Mouse (Mus musculus) intestine, postnatal 0 days (tissue): ENCODE results near the gene Mrpl23. TPM values are rescaled to one million over a fixed set of nuclear protein-coding genes. Genes with fewer than 3 reads are reported as not detected.
A peak's percentile ranks its signal among the peaks of the same experiment; 100 is the strongest.

Experiments used
- ATAC-seq: fragments of 200-750 bp; cut with Nextera tagmentation; 2 replicates; pipeline ENCODE4 v1.8.0; 2017; ENCODE audit warnings: mild to moderate bottlenecking, moderate TSS enrichment, moderate library complexity
- H3K27ac ChIP-seq: fragments of 300-500 bp; sonication (generic); 2 replicates; pipeline ENCODE4 v1.5.1; 2014; ENCODE audit warnings: mild to moderate bottlenecking, low read depth, low read length, moderate library complexity
- H3K27me3 ChIP-seq: fragments of 300-500 bp; sonication (generic); replicated peaks from 2 replicates; pipeline ENCODE4 v1.6.1; 2014; ENCODE audit warnings: low read length, mixed read lengths; ENCODE audit not compliant: control insufficient read depth, insufficient read depth
- H3K36me3 ChIP-seq: fragments of 300-500 bp; sonication (generic); 2 replicates; pipeline ENCODE4 v1.6.1; 2014; ENCODE audit warnings: mild to moderate bottlenecking, moderate library complexity; ENCODE audit not compliant: control insufficient read depth, insufficient read depth
- H3K4me1 ChIP-seq: fragments of 300-500 bp; sonication (generic); replicated peaks from 2 replicates; pipeline ENCODE4 v1.6.1; 2014; ENCODE audit warnings: antibody characterized with exemption, low read length, mixed read lengths; ENCODE audit not compliant: control insufficient read depth, insufficient read depth
- H3K4me2 ChIP-seq: fragments of 300-500 bp; sonication (generic); replicated peaks from 2 replicates; pipeline ENCODE4 v1.6.1; 2014; ENCODE audit warnings: low read depth, mild to moderate bottlenecking, moderate library complexity
- H3K4me3 ChIP-seq: fragments of 300-500 bp; sonication (generic); 2 replicates; pipeline ENCODE4 v1.5.1; 2014; ENCODE audit warnings: low read depth, low read length
- H3K9ac ChIP-seq: fragments of 300-500 bp; sonication (generic); 2 replicates; pipeline ENCODE4 v1.6.1; 2014; ENCODE audit warnings: mild to moderate bottlenecking, low read depth, low read length
- H3K9me3 ChIP-seq: fragments of 300-500 bp; sonication (generic); 2 replicates; pipeline ENCODE4 v1.6.1; 2016; ENCODE audit warnings: mixed run types; ENCODE audit not compliant: control insufficient read depth
- CTCF ChIP-seq: sonication (generic); IDR thresholded peaks from 2 replicates; pipeline ENCODE4 v1.5.1; 2016; ENCODE audit warnings: low read depth, mild to moderate bottlenecking, control low read depth, antibody characterized with exemption, moderate library complexity
- WGBS: fragments of 180-500 bp; shearing (Covaris S2); extraction: QIAGEN DNeasy Blood & Tissue Kit; methylation state at CpG from one replicate; pipeline ENCODE4 v1.1.7; 2014; 5-methylcytosine and 5-hydroxymethylcytosine counted together
- polyA plus RNA-seq: library from polyadenylated mRNA; unstranded; fragments of >200 nt; fragmentation: Nextera tagmentation; extraction: Ambion mirVana; gene quantifications from 2 replicates; pipeline ENCODE4 v1.2.1, GENCODE M21; 2015

Gene Mrpl23
- polyA plus RNA-seq, 1 experiment from 2014 or later, result 26.7 TPM

DNA sequence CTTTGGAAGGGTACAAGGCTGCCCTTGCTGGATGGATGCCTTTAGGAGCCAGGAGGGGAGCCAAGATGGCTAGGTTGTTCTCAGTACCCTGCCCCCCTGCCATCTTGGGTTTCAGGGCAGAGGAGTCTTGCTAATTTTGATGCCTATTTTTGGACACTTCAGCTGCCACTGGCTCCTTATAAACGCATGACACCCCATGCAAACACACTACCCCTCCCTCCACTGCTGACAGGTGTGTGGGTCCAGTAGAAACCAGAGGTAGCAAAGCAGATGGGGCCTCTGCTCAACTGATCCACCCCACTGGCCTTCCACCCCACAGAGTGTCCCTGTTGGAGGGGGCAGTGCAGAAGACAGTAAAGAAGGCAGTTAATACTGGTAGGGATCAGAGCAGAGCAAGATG lies 32.5 kb upstream of the Mrpl23 start:
- Histone ChIP-seq H3K27ac (no peak overlapping the region), H3K4me1 (no peaks in the 10 kb centered on the region), H3K9me3 (no peaks in the 10 kb centered on the region), H3K4me2 (no peak overlapping the region), H3K9ac (no peak overlapping the region), H3K27me3 (no peaks in the 10 kb centered on the region), H3K36me3 (no peaks in the 10 kb centered on the region), H3K4me3 (no peak overlapping the region)
- ATAC-seq, result no peak
- 81% methylated on average over 1 of the region's 1 CpGs for WGBS
- no peak for TF ChIP-seq CTCF

DNA sequence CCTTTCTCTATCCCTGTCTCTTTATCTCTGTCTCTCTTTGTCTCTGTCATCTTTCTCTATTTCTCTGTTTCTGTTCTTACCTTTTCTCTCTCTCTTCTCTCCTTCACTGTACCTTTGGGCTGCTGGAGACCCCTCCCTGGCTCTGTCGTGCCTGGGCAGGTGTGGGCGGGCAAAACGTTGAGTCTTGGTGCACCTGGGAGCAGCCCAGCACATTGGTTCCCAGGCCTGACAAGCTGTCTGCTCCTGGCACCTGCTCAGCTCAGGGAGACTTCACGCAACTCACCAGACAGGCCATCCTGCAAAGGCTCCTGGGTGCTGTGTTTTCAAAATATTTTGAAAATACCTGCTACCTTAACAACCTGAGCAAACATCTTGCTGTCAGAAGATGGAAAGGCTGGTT lies 29.3 kb upstream of the Mrpl23 start:
- Histone ChIP-seq H3K27ac (no peak overlapping the region), H3K36me3 (no peaks in the 10 kb centered on the region), H3K27me3 (no peaks in the 10 kb centered on the region), H3K4me2 (no peak overlapping the region), H3K9ac (no peak overlapping the region), H3K4me3 (no peak overlapping the region), H3K4me1 (no peaks in the 10 kb centered on the region; the same call in 1 of the 2 replicates), H3K9me3 (no peaks in the 10 kb centered on the region)
- TF ChIP-seq CTCF, result no peak
- no peak for ATAC-seq
- WGBS, result 81% methylated on average over 4 of the region's 4 CpGs

DNA sequence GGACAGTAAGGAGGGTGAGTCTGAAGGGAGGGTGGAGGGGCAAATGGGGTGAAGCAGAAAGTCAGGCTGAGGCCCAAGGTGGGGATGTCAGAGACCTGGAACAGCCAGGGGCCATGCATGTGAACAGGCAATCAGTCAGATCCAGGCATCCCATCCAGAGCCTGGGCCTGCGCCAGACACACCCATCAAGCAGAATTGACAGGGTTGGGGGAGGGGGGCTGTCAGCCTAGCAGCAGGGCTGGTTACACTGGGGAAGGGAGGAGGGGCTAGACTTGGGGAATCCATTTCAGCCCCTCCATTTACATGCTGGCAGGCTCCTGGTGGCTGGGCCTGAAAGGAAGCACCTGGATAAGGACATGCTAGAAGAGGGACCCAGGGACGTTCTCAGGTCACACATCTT lies 26.5 kb upstream of the Mrpl23 start:
- Histone ChIP-seq H3K27ac (no peak overlapping the region), H3K4me3 (no peak overlapping the region), H3K27me3 (no peaks in the 10 kb centered on the region), H3K4me1 (no peaks in the 10 kb centered on the region; the same call in 1 of the 2 replicates), H3K9me3 (no peaks in the 10 kb centered on the region), H3K36me3 (no peaks in the 10 kb centered on the region), H3K9ac (no peak overlapping the region), H3K4me2 (no peak overlapping the region)
- no peak for ATAC-seq
- no peak for TF ChIP-seq CTCF
- 34% methylated on average over 2 of the region's 2 CpGs for WGBS

DNA sequence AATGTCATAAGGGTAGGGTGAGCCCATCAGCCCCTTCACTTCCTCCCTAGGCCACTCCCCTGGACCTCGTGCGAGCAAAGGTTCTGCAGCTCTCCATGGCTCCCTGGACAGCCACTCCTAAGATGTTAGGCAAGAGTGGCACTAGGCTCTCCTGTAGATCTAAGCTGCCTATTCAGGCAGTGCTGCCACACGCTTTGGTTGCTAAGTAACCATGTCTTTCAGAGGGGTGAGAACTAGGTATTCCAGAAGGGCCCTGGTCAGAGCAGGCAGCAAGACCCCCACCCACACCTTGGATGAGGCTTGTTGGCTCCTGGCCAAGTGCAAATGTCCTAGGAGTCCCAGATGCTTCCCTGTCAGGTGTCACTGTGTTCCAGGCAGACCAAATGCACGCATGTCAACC lies 26.0 kb upstream of the Mrpl23 start:
- H3K9ac ChIP-seq, result no peak overlapping the region
- H3K27ac ChIP-seq, result no peak overlapping the region
- H3K4me1 ChIP-seq, result no peaks in the 10 kb centered on the region; the same call in 1 of the 2 replicates
- no peak overlapping the region for H3K4me3 ChIP-seq
- no peaks in the 10 kb centered on the region for H3K27me3 ChIP-seq
- no peak for TF ChIP-seq CTCF
- no peaks in the 10 kb centered on the region for H3K9me3 ChIP-seq
- peak; percentile 62 for ATAC-seq
- no peak overlapping the region for H3K4me2 ChIP-seq
- no peaks in the 10 kb centered on the region for H3K36me3 ChIP-seq
- WGBS, result 27% methylated on average over 4 of the region's 4 CpGs

DNA sequence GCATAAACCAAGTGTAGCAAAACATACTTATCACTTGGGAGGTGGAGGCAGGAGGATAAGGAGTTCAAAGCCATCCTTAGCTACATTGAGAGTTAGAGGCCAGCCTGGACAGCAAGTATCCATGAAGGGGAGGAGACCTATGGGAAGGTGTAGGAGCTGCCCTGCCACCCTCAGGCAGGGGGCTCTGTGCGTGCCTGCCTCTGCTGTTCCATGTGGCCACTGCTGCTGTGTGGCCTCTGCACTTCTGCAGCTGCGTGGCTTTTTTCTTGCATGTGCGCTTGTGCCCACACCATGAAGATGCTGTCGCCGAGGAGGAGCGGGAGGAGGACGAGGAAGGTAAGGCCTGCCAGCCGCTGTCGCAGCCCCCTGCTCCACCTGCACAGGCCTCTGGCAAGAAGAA lies 25.0 kb upstream of the Mrpl23 start:
- no peak for ATAC-seq
- Histone ChIP-seq H3K4me1 (no peaks in the 10 kb centered on the region; the same call in 1 of the 2 replicates), H3K4me2 (no peak overlapping the region), H3K4me3 (no peak overlapping the region), H3K9ac (no peak overlapping the region), H3K36me3 (no peaks in the 10 kb centered on the region), H3K27ac (no peak overlapping the region), H3K9me3 (no peaks in the 10 kb centered on the region), H3K27me3 (no peaks in the 10 kb centered on the region)
- 94% methylated on average over 9 of the region's 9 CpGs for WGBS
- TF ChIP-seq CTCF, result no peak

DNA sequence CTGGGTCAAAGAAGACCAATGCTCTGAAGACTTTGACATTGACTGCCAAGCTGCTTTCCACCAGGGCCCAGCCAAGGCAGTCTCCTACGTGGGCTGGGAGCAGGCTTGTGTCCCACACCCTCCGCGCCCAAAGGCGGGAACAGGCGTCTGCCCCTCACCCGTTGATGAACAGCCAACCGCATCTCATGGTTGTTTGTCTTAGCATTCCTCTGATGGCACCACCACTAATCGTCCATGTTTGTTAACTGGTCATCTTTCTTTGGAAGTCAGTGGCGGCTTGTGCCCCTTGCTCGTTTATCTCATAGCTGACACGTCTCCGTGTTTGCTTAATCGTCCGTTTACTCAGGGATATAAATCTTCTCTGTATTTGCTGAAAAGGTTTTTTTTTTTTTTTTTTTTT lies 23.0 kb upstream of the Mrpl23 start:
- H3K4me2 ChIP-seq, result no peak overlapping the region
- H3K4me1 ChIP-seq, result no peaks in the 10 kb centered on the region; the same call in 1 of the 2 replicates
- H3K4me3 ChIP-seq, result no peak overlapping the region
- H3K27me3 ChIP-seq, result no peaks in the 10 kb centered on the region
- ATAC-seq, result no peak
- TF ChIP-seq CTCF, result no peak
- no peaks in the 10 kb centered on the region for H3K9me3 ChIP-seq
- H3K9ac ChIP-seq, result no peak overlapping the region
- 28% methylated on average over 14 of the region's 14 CpGs for whole genome bisulfite sequencing
- 0 out of 2 replicates have a peak overlapping the region, but pooled peaks have one; percentile 28 for H3K27ac ChIP-seq
- no peaks in the 10 kb centered on the region for H3K36me3 ChIP-seq
